Mouse (Mus musculus): ENCODE results near the gene Ppp1r1c. TPM values are rescaled to one million over a fixed set of nuclear protein-coding genes. Genes with fewer than 3 reads are reported as not detected.

Ppp1r1c gene
- polyA plus RNA-seq, 1 experiment from 2014 or later = not detected

GRCm38 (mm10) chr2:79762723-79763388 lies 55.3 kb downstream of the Ppp1r1c start:
- Histone ChIP-seq H3K4me1 (0 out of 2 replicates have a peak, but pooled peaks cover 2% of the 10 kb centered on the region), H3K27me3 (ENCODE audit: poor library complexity, severe bottlenecking) (no peaks in the 10 kb centered on the region), H3K9me3 (no peaks in the 10 kb centered on the region), H3K27ac (no peak overlapping the region), H3K4me3 (no peak overlapping the region), H3K36me3 (replicated peaks) (no peaks in the 10 kb centered on the region)
- WGBS = 88% methylated on average over 6 of the region's 6 CpGs
- DNase-seq (ENCODE audit: extremely low spot score, low spot score) = no peak

- WGBS = 91% methylated on average over 3 of the region's 3 CpGs
Observed at GRCm38 (mm10) chr2:79765032-79765431, 57.5 kb downstream of the Ppp1r1c start.

GRCm38 (mm10) chr2:79765723-79766122 lies 58.1 kb downstream of the Ppp1r1c start:
- Histone ChIP-seq H3K9me3 (no peaks in the 10 kb centered on the region), H3K4me3 (no peak overlapping the region), H3K27me3 (ENCODE audit: poor library complexity, severe bottlenecking) (no peaks in the 10 kb centered on the region), H3K36me3 (replicated peaks) (no peaks in the 10 kb centered on the region), H3K4me1 (peaks cover 13% of the 10 kb centered on the region), H3K27ac (no peak overlapping the region)
- DNase-seq (ENCODE audit: extremely low spot score, low spot score) = no peak
- WGBS = 89% methylated on average over 7 of the region's 7 CpGs

More at GRCm38 (mm10) chr2:79765032-79765431, 57.5 kb downstream of the Ppp1r1c start:
- Histone ChIP-seq H3K36me3 (replicated peaks) (no peaks in the 10 kb centered on the region), H3K4me1 (peaks cover 6% of the 10 kb centered on the region), H3K27ac (no peak overlapping the region), H3K9me3 (no peaks in the 10 kb centered on the region), H3K27me3 (ENCODE audit: poor library complexity, severe bottlenecking) (no peaks in the 10 kb centered on the region), H3K4me3 (no peak overlapping the region)
- DNase-seq (ENCODE audit: extremely low spot score, low spot score) = no peak

- 91% methylated on average over 2 of the region's 2 CpGs for WGBS
- H3K27me3 ChIP-seq (ENCODE audit: poor library complexity, severe bottlenecking) = no peaks in the 10 kb centered on the region
- no peak overlapping the region for H3K27ac ChIP-seq
- no peaks in the 10 kb centered on the region for H3K9me3 ChIP-seq
- H3K4me1 ChIP-seq = peaks cover 13% of the 10 kb centered on the region
- DNase-seq (ENCODE audit: extremely low spot score, low spot score) = no peak
- no peaks in the 10 kb centered on the region for H3K36me3 ChIP-seq (replicated peaks)
- no peak overlapping the region for H3K4me3 ChIP-seq
Observed at GRCm38 (mm10) chr2:79768625-79769024, 61.0 kb downstream of the Ppp1r1c start.

GRCm38 (mm10) chr2:79770307-79770706 lies 62.7 kb downstream of the Ppp1r1c start:
- H3K4me3 ChIP-seq = no peak overlapping the region
- WGBS = 40% methylated on average over 3 of the region's 3 CpGs
- H3K36me3 ChIP-seq (replicated peaks) = no peaks in the 10 kb centered on the region
- peaks cover 13% of the 10 kb centered on the region for H3K4me1 ChIP-seq
- H3K9me3 ChIP-seq = no peaks in the 10 kb centered on the region
- H3K27ac ChIP-seq = no peak overlapping the region
- no peaks in the 10 kb centered on the region for H3K27me3 ChIP-seq (ENCODE audit: poor library complexity, severe bottlenecking)
- no peak for DNase-seq (ENCODE audit: extremely low spot score, low spot score)

- WGBS = 6% methylated on average over 5 of the region's 5 CpGs
- H3K4me1 ChIP-seq = peaks cover 9% of the 10 kb centered on the region
- H3K9me3 ChIP-seq = no peaks in the 10 kb centered on the region
- peak; percentile 42 for DNase-seq (ENCODE audit: extremely low spot score, low spot score)
- H3K27me3 ChIP-seq (ENCODE audit: poor library complexity, severe bottlenecking) = no peaks in the 10 kb centered on the region
- no peak overlapping the region for H3K4me3 ChIP-seq
- H3K27ac ChIP-seq = no peak overlapping the region
- H3K36me3 ChIP-seq (replicated peaks) = no peaks in the 10 kb centered on the region
Observed at GRCm38 (mm10) chr2:79774372-79774771, 66.8 kb downstream of the Ppp1r1c start.

GRCm38 (mm10) chr2:79777801-79778200 lies 70.2 kb downstream of the Ppp1r1c start:
- no peaks in the 10 kb centered on the region for H3K9me3 ChIP-seq
- WGBS = 76% methylated on average over 2 of the region's 2 CpGs
- H3K36me3 ChIP-seq (replicated peaks) = no peaks in the 10 kb centered on the region
- no peak for DNase-seq (ENCODE audit: extremely low spot score, low spot score)
- no peaks in the 10 kb centered on the region for H3K4me1 ChIP-seq
- no peak overlapping the region for H3K4me3 ChIP-seq
- H3K27ac ChIP-seq = no peak overlapping the region
- no peaks in the 10 kb centered on the region for H3K27me3 ChIP-seq (ENCODE audit: poor library complexity, severe bottlenecking)

GRCm38 (mm10) chr2:79780772-79781171 lies 73.2 kb downstream of the Ppp1r1c start:
- H3K4me3 ChIP-seq = no peak overlapping the region
- H3K4me1 ChIP-seq = peaks cover under 1% of the 10 kb centered on the region; the same call in 1 of the 2 replicates
- DNase-seq (ENCODE audit: extremely low spot score, low spot score) = no peak
- no peaks in the 10 kb centered on the region for H3K9me3 ChIP-seq
- 75% methylated on average over 7 of the region's 7 CpGs for WGBS
- no peak overlapping the region for H3K27ac ChIP-seq
- no peaks in the 10 kb centered on the region for H3K27me3 ChIP-seq (ENCODE audit: poor library complexity, severe bottlenecking)
- H3K36me3 ChIP-seq (replicated peaks) = no peaks in the 10 kb centered on the region

GRCm38 (mm10) chr2:79785541-79786134 lies 78.1 kb downstream of the Ppp1r1c start:
- Histone ChIP-seq H3K27me3 (ENCODE audit: poor library complexity, severe bottlenecking) (no peaks in the 10 kb centered on the region), H3K36me3 (replicated peaks) (no peaks in the 10 kb centered on the region), H3K4me1 (peaks cover 6% of the 10 kb centered on the region; the same call in 1 of the 2 replicates), H3K4me3 (no peak overlapping the region), H3K27ac (peak overlapping the region; percentile 56; the same call in 1 of the 2 replicates), H3K9me3 (no peaks in the 10 kb centered on the region)
- DNase-seq (ENCODE audit: extremely low spot score, low spot score) = no peak
- 59% methylated on average over 8 of the region's 8 CpGs for WGBS

- 90% methylated on average over 11 of the region's 11 CpGs for WGBS
- H3K36me3 ChIP-seq (replicated peaks) = no peaks in the 10 kb centered on the region
- H3K27ac ChIP-seq = 0 out of 2 replicates have a peak overlapping the region, but pooled peaks have one; percentile 2
- no peak for DNase-seq (ENCODE audit: extremely low spot score, low spot score)
- H3K9me3 ChIP-seq = no peaks in the 10 kb centered on the region
- no peaks in the 10 kb centered on the region for H3K27me3 ChIP-seq (ENCODE audit: poor library complexity, severe bottlenecking)
- peaks cover 6% of the 10 kb centered on the region; the same call in 1 of the 2 replicates for H3K4me1 ChIP-seq
- no peak overlapping the region for H3K4me3 ChIP-seq
Observed at GRCm38 (mm10) chr2:79786467-79786866, 78.9 kb downstream of the Ppp1r1c start.

- DNase-seq (ENCODE audit: extremely low spot score, low spot score) = no peak
- no peaks in the 10 kb centered on the region for H3K36me3 ChIP-seq (replicated peaks)
- H3K27ac ChIP-seq = no peak overlapping the region
- peaks cover 8% of the 10 kb centered on the region; the same call in 1 of the 2 replicates for H3K4me1 ChIP-seq
- H3K4me3 ChIP-seq = no peak overlapping the region
- no peaks in the 10 kb centered on the region for H3K27me3 ChIP-seq (ENCODE audit: poor library complexity, severe bottlenecking)
- no peaks in the 10 kb centered on the region for H3K9me3 ChIP-seq
- 85% methylated on average over 2 of the region's 2 CpGs for WGBS
Observed at GRCm38 (mm10) chr2:79793186-79793585, 85.6 kb downstream of the Ppp1r1c start.

- no peak for DNase-seq (ENCODE audit: extremely low spot score, low spot score)
- Histone ChIP-seq H3K27ac (no peak overlapping the region), H3K36me3 (replicated peaks) (no peaks in the 10 kb centered on the region), H3K4me3 (no peak overlapping the region), H3K9me3 (no peaks in the 10 kb centered on the region), H3K27me3 (ENCODE audit: poor library complexity, severe bottlenecking) (no peaks in the 10 kb centered on the region), H3K4me1 (peaks cover 25% of the 10 kb centered on the region)
- 58% methylated on average over 2 of the region's 2 CpGs for WGBS
Observed at GRCm38 (mm10) chr2:79797444-79797843, 89.9 kb downstream of the Ppp1r1c start.

- no peaks in the 10 kb centered on the region for H3K27me3 ChIP-seq (ENCODE audit: poor library complexity, severe bottlenecking)
- no peaks in the 10 kb centered on the region for H3K9me3 ChIP-seq
- H3K27ac ChIP-seq = no peak overlapping the region
- peak; percentile 30 for DNase-seq (ENCODE audit: extremely low spot score, low spot score)
- H3K4me3 ChIP-seq = no peak overlapping the region
- H3K4me1 ChIP-seq = peaks cover 25% of the 10 kb centered on the region
- WGBS = 26% methylated on average over 7 of the region's 7 CpGs
- H3K36me3 ChIP-seq (replicated peaks) = no peaks in the 10 kb centered on the region
Observed at GRCm38 (mm10) chr2:79798627-79799026, 91.0 kb downstream of the Ppp1r1c start.

All from forebrain, embryonic 10.5 days (tissue).